Mouse (Mus musculus): ENCODE results near the gene Atf6b. TPM values are rescaled to one million over a fixed set of nuclear protein-coding genes. Genes with fewer than 3 reads are reported as not detected.

The Atf6b gene
- polyA plus RNA-seq, 1 experiment = not detected

DNA sequence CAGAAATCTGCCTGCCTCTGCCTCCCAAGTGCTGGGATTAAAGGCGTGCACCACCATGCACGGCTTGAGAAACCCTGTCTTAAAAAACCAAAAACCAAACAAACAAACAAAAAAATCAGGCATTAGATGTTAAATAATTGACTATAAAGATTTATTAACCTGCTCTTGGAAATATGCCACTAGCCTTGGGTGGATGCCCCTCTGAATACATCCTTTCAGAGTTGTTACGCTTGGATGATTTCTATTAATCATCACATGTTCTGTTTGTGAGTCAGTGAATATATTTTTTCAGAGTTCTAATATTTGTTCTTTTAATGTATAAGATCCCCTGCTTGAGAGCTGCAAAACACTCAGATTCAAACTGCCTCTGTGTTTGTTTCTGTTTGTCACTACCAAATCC, 22.0 kb upstream of the Atf6b start:
- WGBS = 95% methylated on average over 3 of the region's 3 CpGs
- no peak overlapping the region for H3K4me3 ChIP-seq (ENCODE audit: insufficient read depth, low read depth, low read length)
- no peak overlapping the region for H3K27ac ChIP-seq (ENCODE audit: insufficient read depth, low read depth, low read length)
- peaks cover 20% of the 10 kb centered on the region for H3K4me1 ChIP-seq (ENCODE audit: control insufficient read depth, insufficient read depth, low read length)
- TF ChIP-seq POLR2A (IDR thresholded peaks at IDR 0.05; ENCODE audit: insufficient read depth, low read depth, low read length) = no peak
- no peak for TF ChIP-seq CTCF (IDR thresholded peaks at IDR 0.05; ENCODE audit: insufficient read depth, low read depth, low read length)

GRCm38 (mm10) chr17:34626062-34626772, 20.7 kb upstream of the Atf6b start:
- peak overlapping the region; percentile 89 for H3K4me3 ChIP-seq (ENCODE audit: insufficient read depth, low read depth, low read length)
- H3K27ac ChIP-seq (ENCODE audit: insufficient read depth, low read depth, low read length) = peak overlapping the region; percentile 89; the same call in 1 of the 2 replicates
- peaks cover 24% of the 10 kb centered on the region for H3K4me1 ChIP-seq (ENCODE audit: control insufficient read depth, insufficient read depth, low read length)
- TF ChIP-seq POLR2A (IDR thresholded peaks at IDR 0.05; ENCODE audit: insufficient read depth, low read depth, low read length) (no peak), CTCF (IDR thresholded peaks at IDR 0.05; ENCODE audit: insufficient read depth, low read depth, low read length) (no peak)
- WGBS = 43% methylated on average over 16 of the region's 16 CpGs

- H3K27ac ChIP-seq (ENCODE audit: insufficient read depth, low read depth, low read length) = peak overlapping the region; percentile 89
- TF ChIP-seq POLR2A (IDR thresholded peaks at IDR 0.05; ENCODE audit: insufficient read depth, low read depth, low read length) (no peak), CTCF (IDR thresholded peaks at IDR 0.05; ENCODE audit: insufficient read depth, low read depth, low read length) (0 out of 2 replicates have a peak, but pooled peaks have one; percentile 3)
- WGBS = 0% methylated on average over 18 of the region's 18 CpGs
- peak overlapping the region; percentile 89 for H3K4me3 ChIP-seq (ENCODE audit: insufficient read depth, low read depth, low read length)
- peaks cover 29% of the 10 kb centered on the region for H3K4me1 ChIP-seq (ENCODE audit: control insufficient read depth, insufficient read depth, low read length)
Observed at GRCm38 (mm10) chr17:34626773-34627092, 20.2 kb upstream of the Atf6b start.

- H3K27ac ChIP-seq (ENCODE audit: insufficient read depth, low read depth, low read length) = peak overlapping the region; percentile 99
- peaks cover 34% of the 10 kb centered on the region for H3K4me1 ChIP-seq (ENCODE audit: control insufficient read depth, insufficient read depth, low read length)
- TF ChIP-seq POLR2A (IDR thresholded peaks at IDR 0.05; ENCODE audit: insufficient read depth, low read depth, low read length) (no peak; the same call in none of the 2 replicates), CTCF (IDR thresholded peaks at IDR 0.05; ENCODE audit: insufficient read depth, low read depth, low read length) (0 out of 2 replicates have a peak, but pooled peaks have one; percentile 2)
- peak overlapping the region; percentile 89 for H3K4me3 ChIP-seq (ENCODE audit: insufficient read depth, low read depth, low read length)
- WGBS = under 1% methylated on average over 45 of the region's 45 CpGs
Observed at GRCm38 (mm10) chr17:34627093-34627942, 19.6 kb upstream of the Atf6b start.

- TF ChIP-seq CTCF (IDR thresholded peaks at IDR 0.05; ENCODE audit: insufficient read depth, low read depth, low read length) = no peak
- no peak for TF ChIP-seq POLR2A (IDR thresholded peaks at IDR 0.05; ENCODE audit: insufficient read depth, low read depth, low read length)
Observed at GRCm38 (mm10) chr17:34627943-34628643, 18.9 kb upstream of the Atf6b start, which contains the start of gene Ppt2. Gene Ppt2, minus strand, starts transcription at chr17:34628510.

DNA sequence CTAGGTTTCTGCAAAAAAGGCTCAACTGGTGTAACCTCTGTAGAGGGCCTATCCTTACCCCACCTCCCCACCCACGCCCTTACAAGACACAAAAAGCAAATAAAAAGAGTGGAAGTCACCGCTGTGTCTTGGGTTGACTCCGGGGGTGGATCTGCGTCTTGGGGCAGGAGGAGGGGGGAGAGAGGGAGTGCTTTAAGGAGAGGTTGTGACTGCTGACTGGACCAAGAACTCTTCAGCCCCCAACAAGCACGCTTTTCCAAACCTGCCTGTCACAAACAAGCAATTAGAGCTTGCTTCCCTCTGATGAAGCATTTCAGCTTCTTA, 18.3 kb upstream of the Atf6b start:
- Histone ChIP-seq H3K4me1 (ENCODE audit: control insufficient read depth, insufficient read depth, low read length) (peaks cover 42% of the 10 kb centered on the region), H3K4me3 (ENCODE audit: insufficient read depth, low read depth, low read length) (peak overlapping the region; percentile 89)

More at GRCm38 (mm10) chr17:34627943-34628643, 18.9 kb upstream of the Atf6b start, which contains the start of gene Ppt2:
- Histone ChIP-seq H3K4me1 (ENCODE audit: control insufficient read depth, insufficient read depth, low read length) (peaks cover 38% of the 10 kb centered on the region), H3K27ac (ENCODE audit: insufficient read depth, low read depth, low read length) (peak within 1 kb of the TSS; percentile 99), H3K4me3 (ENCODE audit: insufficient read depth, low read depth, low read length) (peak within 1 kb of the TSS; percentile 89)
- WGBS = 1% methylated on average over 29 of the region's 29 CpGs

DNA sequence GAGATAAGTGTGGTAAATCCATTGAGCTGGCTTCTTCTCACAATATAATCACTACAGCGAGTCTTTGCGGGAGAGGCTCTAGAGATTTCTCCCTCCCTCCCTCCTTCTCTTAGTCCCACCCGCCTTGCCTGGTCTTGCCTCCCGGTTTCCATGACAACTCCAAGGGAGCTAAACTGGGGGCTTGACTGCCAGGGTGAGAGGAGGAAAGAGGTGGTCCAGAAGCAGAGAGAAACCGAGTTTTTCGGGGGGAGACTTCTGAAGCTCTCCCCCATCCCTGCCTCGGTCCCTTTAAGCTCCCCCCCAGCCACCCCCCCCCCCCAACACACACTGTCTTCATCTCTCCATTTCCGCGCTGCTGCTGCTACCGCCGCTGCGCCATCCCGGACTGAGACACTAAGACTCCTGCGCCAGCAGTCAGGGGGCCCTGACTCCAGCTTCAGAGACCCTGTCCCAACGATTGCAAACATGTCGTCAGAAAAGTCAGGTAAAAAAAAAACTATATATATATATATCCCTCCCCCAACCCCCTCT, 17.7 kb upstream of the Atf6b start, which contains the start of gene Prrt1:
Gene Prrt1, plus strand, starts transcription at position 313 of the 531 bp plus-strand sequence.
- 1% methylated on average over 16 of the region's 16 CpGs for whole genome bisulfite sequencing

More for the DNA sequence above, 18.3 kb upstream of the Atf6b start:
- WGBS = 11% methylated on average over 5 of the region's 5 CpGs
- peak overlapping the region; percentile 99 for H3K27ac ChIP-seq (ENCODE audit: insufficient read depth, low read depth, low read length)
- TF ChIP-seq POLR2A (IDR thresholded peaks at IDR 0.05; ENCODE audit: insufficient read depth, low read depth, low read length) (no peak), CTCF (IDR thresholded peaks at IDR 0.05; ENCODE audit: insufficient read depth, low read depth, low read length) (no peak)

More for the DNA sequence above, 17.7 kb upstream of the Atf6b start, which contains the start of gene Prrt1:
- peak within 1 kb of the TSS; percentile 99 for H3K27ac ChIP-seq (ENCODE audit: insufficient read depth, low read depth, low read length)
- peaks cover 43% of the 10 kb centered on the region for H3K4me1 ChIP-seq (ENCODE audit: control insufficient read depth, insufficient read depth, low read length)
- peak within 1 kb of the TSS; percentile 89 for H3K4me3 ChIP-seq (ENCODE audit: insufficient read depth, low read depth, low read length)
- 0 out of 2 replicates have a peak, but pooled peaks have one; percentile 14 for TF ChIP-seq POLR2A (IDR thresholded peaks at IDR 0.05; ENCODE audit: insufficient read depth, low read depth, low read length)
- TF ChIP-seq CTCF (IDR thresholded peaks at IDR 0.05; ENCODE audit: insufficient read depth, low read depth, low read length) = no peak

Data from olfactory bulb, adult 2 months (tissue).